In the genomic region with DNA sequence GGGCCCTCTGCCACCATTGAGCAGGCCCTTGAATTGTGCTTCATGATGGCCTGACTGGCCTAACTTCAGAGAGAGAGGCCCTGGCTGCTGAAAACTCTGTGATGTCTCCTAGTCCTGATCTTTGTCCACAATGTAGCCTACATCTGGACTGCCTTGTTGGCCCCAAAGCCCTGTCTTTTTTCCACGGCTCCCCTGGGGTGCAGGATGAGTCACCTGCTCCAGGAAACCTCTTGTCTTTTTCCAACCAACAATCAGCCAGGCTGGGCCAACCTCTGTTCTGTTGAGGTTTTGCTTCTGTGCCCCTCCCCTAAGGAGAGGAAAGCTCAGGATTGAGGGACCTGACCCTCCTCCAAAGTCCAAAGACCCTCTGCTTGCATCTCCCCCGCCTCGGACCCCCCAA, we compare ENCODE assay signal across 40 mouse cellular contexts. TPM values are rescaled to one million over a fixed set of nuclear protein-coding genes. Genes with fewer than 3 reads are reported as not detected.
DNase-seq lines count a peak whose midpoint lies in the region; ATAC-seq lines count a peak whose summit lies in the region.
"Had no signal": no experiment of that assay in that cellular context is flagged by ENCODE, and none has a peak within 500 bp of the region (broad histone marks: within the 10 kb centered on the region; RNA-seq: fewer than 3 reads in every experiment).

No protein-coding gene starts in this region.

- H3K9me3 ChIP-seq in heart, embryonic 14.5 days (ENCODE audit: control insufficient read depth, low read length), result no peaks in the 10 kb centered on the region
- H3K9me3 ChIP-seq in embryonic facial prominence, embryonic 10.5 days, result no peaks in the 10 kb centered on the region
- H3K9me3 ChIP-seq: forebrain, embryonic 12.5 days; heart, embryonic 15.5 days; limb, embryonic 12.5 days; neural tube, embryonic 12.5 days had no signal

- H3K36me3 ChIP-seq in heart, embryonic 14.5 days (ENCODE audit: control insufficient read depth, insufficient read depth, low read length), result peaks cover 67% of the 10 kb centered on the region
- peaks cover 15% of the 10 kb centered on the region for H3K36me3 ChIP-seq in embryonic facial prominence, embryonic 10.5 days (replicated peaks)
- H3K36me3 ChIP-seq: forebrain, embryonic 12.5 days; heart, embryonic 15.5 days; neural tube, embryonic 12.5 days had no signal

- no peak for ATAC-seq in heart, embryonic 14.5 days (ENCODE audit: insufficient number of reproducible peaks, insufficient read depth, low FRiP score, low read depth)
- ATAC-seq: activated CD4-positive, CD25-positive, alpha-beta regulatory T cell, adult 4 months; forebrain, postnatal 0 days; midbrain, embryonic 16.5 days had no signal

- H3K4me2 ChIP-seq in heart, embryonic 14.5 days (ENCODE audit: low read length), result no peak overlapping the region
- H3K4me2 ChIP-seq: forebrain, embryonic 12.5 days; heart, embryonic 15.5 days; hindbrain, embryonic 14.5 days; limb, embryonic 12.5 days; midbrain, embryonic 11.5 days; neural tube, embryonic 12.5 days had no signal

- intact Hi-C loops in heart, postnatal 36 days (cut with DNase I), result loop anchor here (2.0 kb wide), 1 partner anchor 33 kb away; a partner anchor contains a TSS
- intact Hi-C loops in left cerebral cortex, postnatal 25 days (cut with DNase I), result no loop called here

- no peak overlapping the region for H3K27ac ChIP-seq in heart, embryonic 14.5 days (replicated peaks in 1 of 2; ENCODE audit: control insufficient read depth in 1 of 2, insufficient read depth in 1 of 2, low read depth in 2 of 2, low read length in 2 of 2)
- peak overlapping the region; percentile 20; the same call in 1 of the 2 replicates for H3K27ac ChIP-seq in embryonic facial prominence, embryonic 10.5 days (replicated peaks)
- H3K27ac ChIP-seq: forebrain, embryonic 12.5 days; heart, embryonic 15.5 days; hindbrain, embryonic 14.5 days; limb, embryonic 12.5 days; neural tube, embryonic 12.5 days had no signal

- H3K4me1 ChIP-seq in heart, embryonic 14.5 days (ENCODE audit: control insufficient read depth in 2 of 2, insufficient read depth in 2 of 2, low read length in 2 of 2), result peaks cover 22 to 30% of the 10 kb centered on the region in 2 experiments
- H3K4me1 ChIP-seq in embryonic facial prominence, embryonic 10.5 days, result peaks cover 57% of the 10 kb centered on the region

- no peak overlapping the region for H3K4me3 ChIP-seq in heart, embryonic 14.5 days (ENCODE audit: control insufficient read depth in 1 of 2, insufficient read depth in 1 of 2, low read depth in 1 of 2, low read length in 2 of 2)
- no peak overlapping the region for H3K4me3 ChIP-seq in embryonic facial prominence, embryonic 10.5 days
- H3K4me3 ChIP-seq: forebrain, embryonic 12.5 days; heart, embryonic 15.5 days; limb, embryonic 12.5 days; myocyte; neural tube, embryonic 12.5 days had no signal

- peak; percentile 13 for DNase-seq in cerebellum, adult 11 months
- DNase-seq in cerebellum, adult 9-10 months, result no peak
- no peak for DNase-seq in heart, postnatal 36 days
- no peak for DNase-seq in embryonic facial prominence, embryonic 10.5 days (ENCODE audit: low spot score)
- DNase-seq in adrenal gland, adult (ENCODE audit: inconsistent age in 2 of 2, low spot score in 1 of 2), result no peak
- no peak for DNase-seq in left cerebral cortex, postnatal 25 days (ENCODE audit: low spot score in 2 of 2)
- DNase-seq: adrenal gland, postnatal 10 days; cerebellum, adult 9-11 months; forebrain, postnatal 0 days; gastrocnemius, postnatal 25 days; heart, adult 18-20 months; kidney, adult 11 months; kidney, postnatal 14 days; layer of hippocampus, adult 9-11 months; lung, postnatal 36 days; right cerebral cortex, adult 18-20 months; spleen, adult 18-20 months; thymus, postnatal 14 days had no signal

- H3K27me3 ChIP-seq in heart, embryonic 14.5 days (ENCODE audit: control insufficient read depth, insufficient read depth, low read length), result no peaks in the 10 kb centered on the region
- H3K27me3 ChIP-seq in embryonic facial prominence, embryonic 10.5 days (replicated peaks; ENCODE audit: low read depth, poor library complexity, severe bottlenecking), result peaks cover 17% of the 10 kb centered on the region
- H3K27me3 ChIP-seq: neural tube, embryonic 12.5 days had no signal

- 0 out of 2 replicates have a peak overlapping the region, but pooled peaks have one; percentile 11 for H3K9ac ChIP-seq in heart, embryonic 14.5 days (ENCODE audit: low read length)
- H3K9ac ChIP-seq: forebrain, embryonic 12.5 days; forebrain, postnatal 0 days; heart, embryonic 15.5 days; hindbrain, embryonic 14.5 days; limb, embryonic 12.5 days; neural tube, embryonic 12.5 days had no signal

- WGBS in heart, embryonic 14.5 days, result 77% methylated on average over 3 of the region's 3 CpGs
- WGBS in embryonic facial prominence, embryonic 10.5 days, result 92% methylated on average over 3 of the region's 3 CpGs

RNA-seq across cellular contexts. Expression of a gene that starts 17.0 kb away (rescaled TPM):
- polyA plus RNA-seq in heart, embryonic 14.5 days (2014; fragmentation: Nextera tagmentation; extraction: Ambion mirVana), result not detected in 2 replicates
- not detected for total RNA-seq in heart, postnatal 36 days (2021)
- polyA plus RNA-seq in embryonic facial prominence, embryonic 10.5 days (2016; fragmentation: Nextera tagmentation; extraction: Ambion mirVana), result not detected in 2 replicates
- not detected for total RNA-seq in left cerebral cortex, postnatal 25 days (2021)
- total RNA-seq: adrenal gland, postnatal 10 days; forebrain, postnatal 0 days; gastrocnemius, postnatal 25 days; heart, adult 18-20 months; heart, postnatal 4 days; left cerebral cortex, postnatal 10 days; liver, adult 2 months; megakaryocyte, adult 5-6 weeks; MEL had no signal
- polyA plus RNA-seq: brain, embryonic 14.5 days; embryonic facial prominence, embryonic 14.5 days; forebrain, embryonic 12.5 days; forebrain, postnatal 0 days; heart, embryonic 15.5 days; hindbrain, embryonic 14.5 days; kidney, embryonic 14.5 days; limb, embryonic 12.5 days; liver, adult 2 months; liver, embryonic 16.5 days; lung, embryonic 16.5 days; midbrain, embryonic 11.5 days; midbrain, embryonic 16.5 days; myocyte; neural tube, embryonic 12.5 days; stomach, embryonic 16.5 days; urinary bladder, adult 2 months had no signal

RNA-seq across cellular contexts. Expression of a gene that starts 30.2 kb away (rescaled TPM):
- 0.07 TPM in 1 of 2 replicates, not detected in the other for polyA plus RNA-seq in heart, embryonic 14.5 days (2014; fragmentation: Nextera tagmentation; extraction: Ambion mirVana)
- not detected for total RNA-seq in heart, postnatal 36 days (2021)
- 0.33 and 0.51 TPM in 2 replicates for polyA plus RNA-seq in embryonic facial prominence, embryonic 10.5 days (2016; fragmentation: Nextera tagmentation; extraction: Ambion mirVana)
- total RNA-seq in left cerebral cortex, postnatal 25 days (2021), result under 1 TPM in 1 of 2 experiments, not detected in 1; 0.25 TPM
- total RNA-seq: heart, adult 18-20 months; liver, adult 2 months; MEL had no signal
- polyA plus RNA-seq: activated CD4-positive, CD25-positive, alpha-beta regulatory T cell, adult 4 months; forebrain, postnatal 0 days; heart, embryonic 15.5 days; kidney, embryonic 14.5 days; liver, embryonic 16.5 days; midbrain, embryonic 11.5 days had no signal

RNA-seq across cellular contexts. Expression of a gene that starts 33.1 kb away (rescaled TPM):
- 58.8 and 68.9 TPM in 2 replicates for polyA plus RNA-seq in heart, embryonic 14.5 days (2014; fragmentation: Nextera tagmentation; extraction: Ambion mirVana)
- 10 to 100 TPM; 69.9 to 74.6 TPM for total RNA-seq in heart, postnatal 36 days (2021)
- polyA plus RNA-seq in embryonic facial prominence, embryonic 10.5 days (2016; fragmentation: Nextera tagmentation; extraction: Ambion mirVana), result 26.8 and 28.1 TPM in 2 replicates
- total RNA-seq in left cerebral cortex, postnatal 25 days (2021), result 100 to 1,000 TPM; 111 to 124 TPM
